Mouse (Mus musculus): ENCODE measurements around the gene Tut7. TPM values are rescaled to one million over a fixed set of nuclear protein-coding genes. Genes with fewer than 3 reads are reported as not detected.
"Not testable (repeated sequence)": the region's sequence is repeated elsewhere in the genome, so short reads cannot be mapped to it uniquely, and the experiment has no call there.

Tut7 gene
- 20.5 and 34.0 TPM in 2 replicates for polyA plus RNA-seq (2012; rRNA removed)

GRCm38 (mm10) chr13:59822507-59823462, at the start of gene Tut7:
Gene Tut7, minus strand, starts transcription at chr13:59823147.
- WGBS, result under 1% methylated on average over 100 of the region's 100 CpGs
- DNase-seq (ENCODE audit: low read depth, low spot score), result no peak

- WGBS, result 73% methylated on average over 7 of the region's 7 CpGs
- no peak for DNase-seq (ENCODE audit: low read depth, low spot score)
These were observed 49.5 kb upstream of the Tut7 start for GRCm38 (mm10) chr13:59872446-59872845.

GRCm38 (mm10) chr13:59870004-59870403, 47.1 kb upstream of the Tut7 start:
- WGBS, result 62% methylated on average over 5 of the region's 5 CpGs
- DNase-seq (ENCODE audit: low read depth, low spot score), result no peak

GRCm38 (mm10) chr13:59868011-59868649, 45.2 kb upstream of the Tut7 start:
- no peak for DNase-seq (ENCODE audit: low read depth, low spot score)
- 76% methylated on average over 9 of the region's 9 CpGs for WGBS

- DNase-seq (ENCODE audit: low read depth, low spot score), result no peak
- 82% methylated on average over 7 of the region's 7 CpGs for WGBS
These were observed 44.2 kb upstream of the Tut7 start for GRCm38 (mm10) chr13:59867103-59867502.

GRCm38 (mm10) chr13:59859515-59859914, 36.6 kb upstream of the Tut7 start:
- 67% methylated on average over 7 of the region's 7 CpGs for WGBS
- DNase-seq (ENCODE audit: low read depth, low spot score), result no peak

GRCm38 (mm10) chr13:59856286-59857070, 33.5 kb upstream of the Tut7 start:
- no peak for DNase-seq (ENCODE audit: low read depth, low spot score)
- 53% methylated on average over 20 of the region's 20 CpGs for WGBS

GRCm38 (mm10) chr13:59853471-59853870, 30.5 kb upstream of the Tut7 start:
- no peak for DNase-seq (ENCODE audit: low read depth, low spot score)
- 64% methylated on average over 9 of the region's 9 CpGs for WGBS

GRCm38 (mm10) chr13:59850373-59850772, 27.4 kb upstream of the Tut7 start:
- no peak for DNase-seq (ENCODE audit: low read depth, low spot score)
- 69% methylated on average over 10 of the region's 10 CpGs for WGBS

- WGBS, result 87% methylated on average over 5 of the region's 5 CpGs
- no peak for DNase-seq (ENCODE audit: low read depth, low spot score)
These were observed 21.7 kb upstream of the Tut7 start for GRCm38 (mm10) chr13:59844661-59845060.

GRCm38 (mm10) chr13:59843976-59844375, 21.0 kb upstream of the Tut7 start:
- no peak for DNase-seq (ENCODE audit: low read depth, low spot score)
- 91% methylated on average over 5 of the region's 5 CpGs for WGBS

GRCm38 (mm10) chr13:59842226-59843210, 19.6 kb upstream of the Tut7 start:
- 15% methylated on average over 16 of the region's 16 CpGs for WGBS
- DNase-seq (ENCODE audit: low read depth, low spot score), result no peak

- 84% methylated on average over 14 of the region's 14 CpGs for WGBS
- DNase-seq (ENCODE audit: low read depth, low spot score), result not testable (repeated sequence)
These were observed 18.8 kb upstream of the Tut7 start for GRCm38 (mm10) chr13:59841761-59842160.

- no peak for DNase-seq (ENCODE audit: low read depth, low spot score)
- WGBS, result 71% methylated on average over 11 of the region's 11 CpGs
These were observed 17.7 kb upstream of the Tut7 start for GRCm38 (mm10) chr13:59840429-59841169.

- no peak for DNase-seq (ENCODE audit: low read depth, low spot score)
- WGBS, result 87% methylated on average over 9 of the region's 9 CpGs
These were observed 16.4 kb upstream of the Tut7 start for GRCm38 (mm10) chr13:59839356-59839755.

GRCm38 (mm10) chr13:59838464-59838863, 15.5 kb upstream of the Tut7 start:
- WGBS, result 84% methylated on average over 3 of the region's 3 CpGs
- no peak for DNase-seq (ENCODE audit: low read depth, low spot score)

- no peak for DNase-seq (ENCODE audit: low read depth, low spot score)
- WGBS, result 76% methylated on average over 3 of the region's 3 CpGs
These were observed 13.9 kb upstream of the Tut7 start for GRCm38 (mm10) chr13:59836811-59837210.

- WGBS, result 14% methylated on average over 14 of the region's 14 CpGs
- DNase-seq (ENCODE audit: low read depth, low spot score), result no peak
These were observed 13.3 kb upstream of the Tut7 start for GRCm38 (mm10) chr13:59836101-59836798.

Data from large intestine, adult 2 months (tissue).